Mouse (Mus musculus) limb, embryonic 15.5 days (tissue): ENCODE results near the gene Gpsm3. TPM values are rescaled to one million over a fixed set of nuclear protein-coding genes. Genes with fewer than 3 reads are reported as not detected.

Source experiments
- ATAC-seq: fragments of 200-750 bp; cut with Nextera tagmentation; 2 replicates; pipeline ENCODE4 v1.8.0; 2017; ENCODE audit warnings: low read depth, moderate TSS enrichment; ENCODE audit not compliant: insufficient number of reproducible peaks, low FRiP score, low TSS enrichment
- H3K27ac ChIP-seq: fragments of 300-500 bp; sonication (generic); 2 replicates; pipeline ENCODE4 v1.5.1; 2015; ENCODE audit warnings: moderate library complexity, mild to moderate bottlenecking, inconsistent platforms
- H3K27me3 ChIP-seq: fragments of 300-500 bp; sonication (generic); 2 replicates; pipeline ENCODE4 v1.6.1; 2015; ENCODE audit warnings: inconsistent platforms
- H3K36me3 ChIP-seq: fragments of 300-500 bp; sonication (generic); 2 replicates; pipeline ENCODE4 v1.6.1; 2015; ENCODE audit warnings: inconsistent platforms
- H3K4me1 ChIP-seq: fragments of 300-500 bp; sonication (generic); 2 replicates; pipeline ENCODE4 v1.6.1; 2015; ENCODE audit warnings: inconsistent platforms
- H3K4me2 ChIP-seq: fragments of 300-500 bp; sonication (generic); 2 replicates; pipeline ENCODE4 v1.6.1; 2015; ENCODE audit warnings: mild to moderate bottlenecking, inconsistent platforms
- H3K4me3 ChIP-seq: fragments of 300-500 bp; sonication (generic); 2 replicates; pipeline ENCODE4 v1.5.1; 2015; ENCODE audit warnings: mild to moderate bottlenecking, inconsistent platforms
- H3K9ac ChIP-seq: fragments of 300-500 bp; sonication (generic); 2 replicates; pipeline ENCODE4 v1.6.1; 2015; ENCODE audit warnings: inconsistent platforms
- H3K9me3 ChIP-seq: fragments of 300-500 bp; sonication (generic); 2 replicates; pipeline ENCODE4 v1.6.1; 2016; ENCODE audit warnings: inconsistent platforms
- WGBS: fragments of 180-500 bp; shearing (Covaris S2); methylation state at CpG from one replicate; pipeline ENCODE4 v1.1.7; 2015; 5-methylcytosine and 5-hydroxymethylcytosine counted together
- polyA plus RNA-seq: library from polyadenylated mRNA; unstranded; fragments of >200 nt; fragmentation: Nextera tagmentation; extraction: Ambion mirVana; gene quantifications from 2 replicates; pipeline ENCODE4 v1.2.1, GENCODE M21; 2015

The Gpsm3 gene
- polyA plus RNA-seq, 1 experiment from 2014 or later, result 7.2 TPM

- H3K4me1 ChIP-seq, result peaks cover 15% of the 10 kb centered on the region
- ATAC-seq, result no peak
- no peaks in the 10 kb centered on the region for H3K27me3 ChIP-seq
- H3K4me2 ChIP-seq, result no peak overlapping the region
- no peaks in the 10 kb centered on the region for H3K9me3 ChIP-seq
- H3K4me3 ChIP-seq, result no peak overlapping the region
- no peak overlapping the region for H3K27ac ChIP-seq
- no peak overlapping the region for H3K9ac ChIP-seq
- no peaks in the 10 kb centered on the region for H3K36me3 ChIP-seq
- WGBS, result 76% methylated on average over 7 of the region's 7 CpGs
Observed at GRCm38 (mm10) chr17:34639461-34640255, 50.1 kb downstream of the Gpsm3 start.

GRCm38 (mm10) chr17:34640778-34641601, 51.4 kb downstream of the Gpsm3 start:
- no peak overlapping the region for H3K4me2 ChIP-seq
- H3K9me3 ChIP-seq, result no peaks in the 10 kb centered on the region
- H3K27ac ChIP-seq, result peak overlapping the region; percentile 70
- WGBS, result 16% methylated on average over 11 of the region's 11 CpGs
- ATAC-seq, result no peak
- no peaks in the 10 kb centered on the region for H3K27me3 ChIP-seq
- no peak overlapping the region for H3K9ac ChIP-seq
- H3K4me1 ChIP-seq, result peaks cover 27% of the 10 kb centered on the region
- H3K36me3 ChIP-seq, result peaks cover 3% of the 10 kb centered on the region; the same call in 1 of the 2 replicates
- H3K4me3 ChIP-seq, result no peak overlapping the region

Other genes starting within 250 kb of the Gpsm3 start
- gene Btnl2, start 235.0 kb upstream of the Gpsm3 start, polyA plus RNA-seq, result 0.20 TPM in 2 replicates
- gene Btnl1, start 212.7 kb upstream of the Gpsm3 start, polyA plus RNA-seq, result not detected in 2 replicates
- gene BC051142, start 191.0 kb upstream of the Gpsm3 start, polyA plus RNA-seq, result 0.61 TPM in 1 of 2 replicates, not detected in the other
- gene Btnl4, start 112.5 kb upstream of the Gpsm3 start, polyA plus RNA-seq, result not detected in 2 replicates
- gene Btnl6, start 72.5 kb upstream of the Gpsm3 start, polyA plus RNA-seq, result not detected in 2 replicates
- gene Notch4, start 25.5 kb upstream of the Gpsm3 start, polyA plus RNA-seq, result 3.4 and 5.9 TPM in 2 replicates
- gene Pbx2, start 1.5 kb downstream of the Gpsm3 start, polyA plus RNA-seq, result 9.6 and 9.8 TPM in 2 replicates
- gene Ager, start 8.1 kb downstream of the Gpsm3 start, polyA plus RNA-seq, result 2.0 and 2.5 TPM in 2 replicates
- gene Rnf5, start 13.9 kb downstream of the Gpsm3 start, polyA plus RNA-seq, result 107 and 111 TPM in 2 replicates
- 45.8 and 50.6 TPM in 2 replicates for gene Agpat1, start 14.5 kb downstream of the Gpsm3 start, polyA plus RNA-seq
- 8.3 and 13.4 TPM in 2 replicates for gene Egfl8, start 26.2 kb downstream of the Gpsm3 start, polyA plus RNA-seq
- gene Ppt2, start 38.7 kb downstream of the Gpsm3 start, polyA plus RNA-seq, result 26.8 and 29.9 TPM in 2 replicates
- 0.46 and 0.60 TPM in 2 replicates for gene Prrt1, start 39.7 kb downstream of the Gpsm3 start, polyA plus RNA-seq
- gene Fkbpl, start 55.0 kb downstream of the Gpsm3 start, polyA plus RNA-seq, result 15.5 and 17.1 TPM in 2 replicates
- 85.4 and 88.3 TPM in 2 replicates for gene Atf6b, start 57.3 kb downstream of the Gpsm3 start, polyA plus RNA-seq
- 1.9 and 4.2 TPM in 2 replicates for gene Tnxb, start 80.7 kb downstream of the Gpsm3 start, polyA plus RNA-seq
- 1.5 and 3.3 TPM in 2 replicates for gene C4b, start 154.1 kb downstream of the Gpsm3 start, polyA plus RNA-seq
- gene Cyp21a1, start 214.8 kb downstream of the Gpsm3 start, polyA plus RNA-seq, result 0.12 and 0.25 TPM in 2 replicates
- 26.1 and 29.3 TPM in 2 replicates for gene Stk19, start 247.1 kb downstream of the Gpsm3 start, polyA plus RNA-seq
- 62.1 and 65.8 TPM in 2 replicates for gene Dxo, start 247.2 kb downstream of the Gpsm3 start, polyA plus RNA-seq